Mouse (Mus musculus): ENCODE data around the gene Ccdc22. TPM values are rescaled to one million over a fixed set of nuclear protein-coding genes. Genes with fewer than 3 reads are reported as not detected.

Ccdc22 gene
- polyA plus RNA-seq, 1 experiment: 13.1 TPM

DNA sequence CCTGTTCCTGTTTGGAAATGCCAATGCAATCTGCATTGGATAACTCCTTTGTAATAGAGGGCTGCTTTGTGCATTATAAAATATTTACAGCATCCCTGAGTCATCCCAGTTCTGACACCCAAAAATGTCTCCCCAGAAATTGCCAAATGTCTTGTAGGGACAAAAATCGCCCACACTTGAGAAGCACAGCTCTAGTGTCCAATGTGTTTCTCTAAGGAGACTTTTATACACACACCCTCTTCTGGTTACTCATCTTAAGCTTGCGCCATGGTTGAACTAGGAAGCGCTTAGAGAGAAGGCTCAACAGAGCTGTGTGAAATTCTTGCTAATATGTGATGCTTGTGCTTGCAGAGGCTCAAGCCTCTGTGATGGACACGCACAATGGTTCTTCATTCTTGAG, 51.8 kb downstream of the Ccdc22 start:
- no peak overlapping the region for H3K4me3 ChIP-seq (ENCODE audit: low read depth, low read length)
- H3K27ac ChIP-seq (ENCODE audit: insufficient read depth, low read length): no peak overlapping the region
- H3K27me3 ChIP-seq (ENCODE audit: control insufficient read depth, insufficient read depth, low read length, poor library complexity, severe bottlenecking): no peaks in the 10 kb centered on the region
- no peaks in the 10 kb centered on the region for H3K36me3 ChIP-seq (ENCODE audit: control insufficient read depth, insufficient read depth, low read length, poor library complexity, severe bottlenecking)
- no peaks in the 10 kb centered on the region for H3K9me3 ChIP-seq (replicated peaks; ENCODE audit: control insufficient read depth, insufficient read depth, low read length, poor library complexity, severe bottlenecking)
- no peak overlapping the region for H3K9ac ChIP-seq (ENCODE audit: low read depth, poor library complexity, severe bottlenecking)
- TF ChIP-seq POLR2A (IDR thresholded peaks at IDR 0.05; ENCODE audit: insufficient read depth, low read length): no peak
- no peak for TF ChIP-seq CTCF (IDR thresholded peaks at IDR 0.05; ENCODE audit: low read depth, low read length)
- TF ChIP-seq EP300 (IDR thresholded peaks at IDR 0.05; ENCODE audit: insufficient read depth, low read depth, low read length): no peak
- H3K4me1 ChIP-seq (ENCODE audit: control insufficient read depth, insufficient read depth, low read length): no peaks in the 10 kb centered on the region

Other genes starting within 250 kb of the Ccdc22 start
- gene Usp27x, start 229.7 kb downstream of the Ccdc22 start, polyA plus RNA-seq (2011; ENCODE audit: insufficient read depth, insufficient read length, low read depth, missing spikeins): 7.1 and 8.4 TPM in 2 replicates
- gene Foxp3, start 31.9 kb downstream of the Ccdc22 start, polyA plus RNA-seq (2011; ENCODE audit: insufficient read depth, insufficient read length, low read depth, missing spikeins): not detected in 2 replicates
- gene Ppp1r3f, start 31.2 kb downstream of the Ccdc22 start, polyA plus RNA-seq (2011; ENCODE audit: insufficient read depth, insufficient read length, low read depth, missing spikeins): 7.0 and 11.5 TPM in 2 replicates
- 0.14 and 0.16 TPM in 2 replicates for gene Cacna1f, start 1.6 kb upstream of the Ccdc22 start, polyA plus RNA-seq (2011; ENCODE audit: insufficient read depth, insufficient read length, low read depth, missing spikeins)
- gene Syp, start 33.0 kb upstream of the Ccdc22 start, polyA plus RNA-seq (2011; ENCODE audit: insufficient read depth, insufficient read length, low read depth, missing spikeins): 5.3 and 5.9 TPM in 2 replicates
- gene Prickle3, start 51.7 kb upstream of the Ccdc22 start, polyA plus RNA-seq (2011; ENCODE audit: insufficient read depth, insufficient read length, low read depth, missing spikeins): 5.8 and 6.1 TPM in 2 replicates
- 239 and 246 TPM in 2 replicates for gene Plp2, start 65.9 kb upstream of the Ccdc22 start, polyA plus RNA-seq (2011; ENCODE audit: insufficient read depth, insufficient read length, low read depth, missing spikeins)
- not detected in 2 replicates for gene Magix, start 75.7 kb upstream of the Ccdc22 start, polyA plus RNA-seq (2011; ENCODE audit: insufficient read depth, insufficient read length, low read depth, missing spikeins)
- gene Gpkow, start 91.6 kb upstream of the Ccdc22 start, polyA plus RNA-seq (2011; ENCODE audit: insufficient read depth, insufficient read length, low read depth, missing spikeins): 14.7 and 17.1 TPM in 2 replicates
- 44.6 and 56.8 TPM in 2 replicates for gene Wdr45, start 108.8 kb upstream of the Ccdc22 start, polyA plus RNA-seq (2011; ENCODE audit: insufficient read depth, insufficient read length, low read depth, missing spikeins)
- not detected in 2 replicates for gene Gm45208, start 116.7 kb upstream of the Ccdc22 start, polyA plus RNA-seq (2011; ENCODE audit: insufficient read depth, insufficient read length, low read depth, missing spikeins)
- gene Praf2, start 122.9 kb upstream of the Ccdc22 start, polyA plus RNA-seq (2011; ENCODE audit: insufficient read depth, insufficient read length, low read depth, missing spikeins): 53.8 and 67.7 TPM in 2 replicates
- 20.4 and 28.9 TPM in 2 replicates for gene Ccdc120, start 145.4 kb upstream of the Ccdc22 start, polyA plus RNA-seq (2011; ENCODE audit: insufficient read depth, insufficient read length, low read depth, missing spikeins)
- 65.8 and 81.6 TPM in 2 replicates for gene Tfe3, start 157.0 kb upstream of the Ccdc22 start, polyA plus RNA-seq (2011; ENCODE audit: insufficient read depth, insufficient read length, low read depth, missing spikeins)
- 18.5 and 19.2 TPM in 2 replicates for gene Gripap1, start 184.2 kb upstream of the Ccdc22 start, polyA plus RNA-seq (2011; ENCODE audit: insufficient read depth, insufficient read length, low read depth, missing spikeins)
- 8.3 and 8.6 TPM in 2 replicates for gene Kcnd1, start 216.8 kb upstream of the Ccdc22 start, polyA plus RNA-seq (2011; ENCODE audit: insufficient read depth, insufficient read length, low read depth, missing spikeins)
- gene Otud5, start 235.8 kb upstream of the Ccdc22 start, polyA plus RNA-seq (2011; ENCODE audit: insufficient read depth, insufficient read length, low read depth, missing spikeins): 85.0 and 90.6 TPM in 2 replicates

Measured in ES-Bruce4 (cell line).